In genomic region chr2:21280794-21281420, GRCm38 (mm10) we compare ENCODE assay signal across 8 mouse cellular contexts.
DNase-seq lines count a peak whose midpoint lies in the region; ATAC-seq and TF ChIP-seq lines count a peak whose summit lies in the region.

No protein-coding gene starts in this region.

- no peaks in the 10 kb centered on the region for H3K9me3 ChIP-seq in embryonic facial prominence, embryonic 10.5 days
- H3K9me3 ChIP-seq in kidney, embryonic 14.5 days (ENCODE audit: control insufficient read depth, low read length): no peaks in the 10 kb centered on the region
- H3K9me3 ChIP-seq in limb, embryonic 14.5 days (ENCODE audit: control insufficient read depth, low read length): no peaks in the 10 kb centered on the region

- H3K4me1 ChIP-seq in embryonic facial prominence, embryonic 10.5 days: no peaks in the 10 kb centered on the region
- no peaks in the 10 kb centered on the region for H3K4me1 ChIP-seq in heart, adult 2 months (ENCODE audit: control insufficient read depth, insufficient read depth, low read length)
- no peaks in the 10 kb centered on the region for H3K4me1 ChIP-seq in kidney, embryonic 14.5 days (ENCODE audit: control insufficient read depth, insufficient read depth, low read length)
- H3K4me1 ChIP-seq in limb, embryonic 14.5 days (ENCODE audit: control insufficient read depth, insufficient read depth, low read length): no peaks in the 10 kb centered on the region

- no peak overlapping the region for H3K4me2 ChIP-seq in kidney, embryonic 14.5 days (replicated peaks; ENCODE audit: low read depth, low read length)
- no peak overlapping the region for H3K4me2 ChIP-seq in limb, embryonic 14.5 days (replicated peaks; ENCODE audit: low read depth, low read length, severe bottlenecking)

- peak; percentile 93 for ATAC-seq in kidney, embryonic 14.5 days (ENCODE audit: low FRiP score, low TSS enrichment)
- peak; percentile 68; the same call in 1 of the 2 replicates for ATAC-seq in limb, embryonic 14.5 days (ENCODE audit: low FRiP score, low read depth)

- WGBS in embryonic facial prominence, embryonic 10.5 days: 38% methylated on average over 9 of the region's 9 CpGs
- WGBS in heart, adult 2 months: 30% methylated on average over 9 of the region's 9 CpGs
- WGBS in kidney, embryonic 14.5 days: 33% methylated on average over 9 of the region's 9 CpGs
- WGBS in limb, embryonic 14.5 days: 29% methylated on average over 9 of the region's 9 CpGs

- H3K9ac ChIP-seq in heart, adult 2 months (ENCODE audit: low read depth, low read length): no peak overlapping the region
- no peak overlapping the region for H3K9ac ChIP-seq in kidney, embryonic 14.5 days (ENCODE audit: low read depth, low read length)
- no peak overlapping the region for H3K9ac ChIP-seq in limb, embryonic 14.5 days (ENCODE audit: low read depth, low read length, severe bottlenecking)

- no peaks in the 10 kb centered on the region for H3K79me2 ChIP-seq in heart, adult 2 months (replicated peaks; ENCODE audit: control insufficient read depth, insufficient read depth, low read length)

- no peak for TF ChIP-seq POLR2A in heart, adult 2 months (IDR thresholded peaks at IDR 0.05; ENCODE audit: insufficient read depth, low read depth, low read length)
- TF ChIP-seq POLR2A in limb, embryonic 14.5 days (IDR thresholded peaks at IDR 0.05; ENCODE audit: borderline replicate concordance, extremely low read depth, insufficient read depth, insufficient read length): no peak

- no peak for TF ChIP-seq EP300 in heart, adult 2 months (IDR thresholded peaks at IDR 0.05; ENCODE audit: insufficient read depth, low read depth, low read length)

- no peak overlapping the region for H3K27ac ChIP-seq in embryonic facial prominence, embryonic 10.5 days (replicated peaks)
- H3K27ac ChIP-seq in heart, adult 2 months: no peak overlapping the region
- no peak overlapping the region for H3K27ac ChIP-seq in kidney, embryonic 14.5 days (ENCODE audit: low read depth, low read length)
- no peak overlapping the region for H3K27ac ChIP-seq in limb, embryonic 14.5 days (replicated peaks; ENCODE audit: low read depth, low read length)

- H3K4me3 ChIP-seq in embryonic facial prominence, embryonic 10.5 days: no peak overlapping the region
- no peak overlapping the region for H3K4me3 ChIP-seq in heart, adult 2 months
- no peak overlapping the region for H3K4me3 ChIP-seq in kidney, embryonic 14.5 days (ENCODE audit: low read length)
- H3K4me3 ChIP-seq in limb, embryonic 14.5 days (replicated peaks; ENCODE audit: low read length): no peak overlapping the region

- intact Hi-C loops in heart, adult 2 months (cut with DNase I): loop anchor here (5.0 kb wide), 2 partner anchors 626 to 646 kb away; no protein-coding TSS in a partner anchor

- TF ChIP-seq CTCF in heart, adult 2 months (IDR thresholded peaks at IDR 0.05): peak; percentile 90

- peak; percentile 68 for DNase-seq in 3T3-L1 (ENCODE audit: low read depth, low spot score)
- peak; percentile 81 for DNase-seq in adrenal gland, postnatal 14 days
- peak; percentile 84 for DNase-seq in embryonic facial prominence, embryonic 10.5 days (ENCODE audit: low spot score)
- DNase-seq in heart, adult 2 months: peak; percentile 60 to 74
- DNase-seq in limb, embryonic 14.5 days (ENCODE audit: low spot score): peak; percentile 68
- peak; percentile 57 for DNase-seq in naive thymus-derived CD4-positive, alpha-beta T cell, adult 2 months (ENCODE audit: low read depth)
- DNase-seq in spleen, postnatal 4 days (ENCODE audit: low spot score in 2 of 2): peak; percentile 39 to 81

- H3K36me3 ChIP-seq in embryonic facial prominence, embryonic 10.5 days (replicated peaks): no peaks in the 10 kb centered on the region
- no peaks in the 10 kb centered on the region for H3K36me3 ChIP-seq in heart, adult 2 months (ENCODE audit: control insufficient read depth, insufficient read depth, low read length)
- no peaks in the 10 kb centered on the region for H3K36me3 ChIP-seq in kidney, embryonic 14.5 days (ENCODE audit: control insufficient read depth, insufficient read depth, low read length)
- no peaks in the 10 kb centered on the region for H3K36me3 ChIP-seq in limb, embryonic 14.5 days (ENCODE audit: control insufficient read depth, insufficient read depth, low read length)

- H3K27me3 ChIP-seq in embryonic facial prominence, embryonic 10.5 days (replicated peaks; ENCODE audit: low read depth, poor library complexity, severe bottlenecking): no peaks in the 10 kb centered on the region
- H3K27me3 ChIP-seq in heart, adult 2 months (ENCODE audit: control insufficient read depth, insufficient read depth, low read length): no peaks in the 10 kb centered on the region
- no peaks in the 10 kb centered on the region for H3K27me3 ChIP-seq in kidney, embryonic 14.5 days (ENCODE audit: control insufficient read depth, insufficient read depth, low read length)
- no peaks in the 10 kb centered on the region for H3K27me3 ChIP-seq in limb, embryonic 14.5 days (ENCODE audit: control insufficient read depth, insufficient read depth, low read length)
